Mouse (Mus musculus) cortical plate, adult 2 months (tissue): ENCODE data around the gene 1110032A03Rik. TPM values are rescaled to one million over a fixed set of nuclear protein-coding genes. Genes with fewer than 3 reads are reported as not detected.

Experiments
- H3K27ac ChIP-seq: fragments of 200-500 bp; 2 replicates; pipeline ENCODE4 v1.5.1; 2012; ENCODE audit warnings: low read length, control low read depth, inconsistent platforms; ENCODE audit not compliant: insufficient read depth
- H3K4me1 ChIP-seq: fragments of 200-500 bp; 2 replicates; pipeline ENCODE4 v1.6.1; 2011; ENCODE audit warnings: low read length; ENCODE audit not compliant: control insufficient read depth, insufficient read depth
- H3K4me3 ChIP-seq: fragments of 200-500 bp; 2 replicates; pipeline ENCODE4 v1.5.1; 2011; ENCODE audit warnings: mild to moderate bottlenecking, low read length, control low read depth; ENCODE audit not compliant: insufficient read depth
- CTCF ChIP-seq: fragments of 200-500 bp; IDR thresholded peaks from 2 replicates; pipeline ENCODE4 v1.5.1; 2011; ENCODE audit warnings: mild to moderate bottlenecking, control low read depth, low read length; ENCODE audit not compliant: insufficient read depth; ENCODE audit errors: extremely low read depth
- POLR2A ChIP-seq: fragments of 200-500 bp; IDR thresholded peaks from 2 replicates; pipeline ENCODE4 v1.6.1; 2011; ENCODE audit warnings: mild to moderate bottlenecking, low read length, control low read depth; ENCODE audit not compliant: insufficient read depth; ENCODE audit errors: extremely low read depth
- polyA plus RNA-seq: library from polyadenylated mRNA; depleted of rRNA; stranded (reverse); fragments of >200 nt; gene quantifications from 2 replicates; pipeline ENCODE4 v1.2.3, GENCODE M21; 2012

The 1110032A03Rik gene
- polyA plus RNA-seq, 1 experiment: 102 TPM

DNA sequence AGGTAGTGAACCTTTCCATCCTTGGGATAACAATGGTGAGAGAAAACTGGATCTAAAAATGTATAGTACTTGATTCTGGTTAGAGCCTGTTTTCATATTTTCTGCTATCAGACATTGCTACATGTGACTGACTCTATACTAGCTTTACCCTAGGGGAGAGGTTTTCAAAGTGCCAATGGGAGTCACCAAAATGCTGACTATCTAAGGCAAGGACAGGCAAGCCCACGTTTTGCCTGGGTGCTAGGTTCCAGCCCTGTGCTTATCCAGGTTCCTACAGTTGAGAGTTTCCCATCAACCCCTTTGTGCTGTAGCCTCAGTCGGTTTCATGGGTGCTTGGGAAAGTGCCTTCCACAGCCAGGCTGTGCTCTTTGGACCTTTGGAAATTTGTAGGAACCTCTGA is 36.4 kb upstream of the 1110032A03Rik start:
- no peak for TF ChIP-seq POLR2A
- no peak for TF ChIP-seq CTCF
- H3K4me1 ChIP-seq: no peaks in the 10 kb centered on the region
- no peak overlapping the region for H3K4me3 ChIP-seq
- H3K27ac ChIP-seq: no peak overlapping the region

DNA sequence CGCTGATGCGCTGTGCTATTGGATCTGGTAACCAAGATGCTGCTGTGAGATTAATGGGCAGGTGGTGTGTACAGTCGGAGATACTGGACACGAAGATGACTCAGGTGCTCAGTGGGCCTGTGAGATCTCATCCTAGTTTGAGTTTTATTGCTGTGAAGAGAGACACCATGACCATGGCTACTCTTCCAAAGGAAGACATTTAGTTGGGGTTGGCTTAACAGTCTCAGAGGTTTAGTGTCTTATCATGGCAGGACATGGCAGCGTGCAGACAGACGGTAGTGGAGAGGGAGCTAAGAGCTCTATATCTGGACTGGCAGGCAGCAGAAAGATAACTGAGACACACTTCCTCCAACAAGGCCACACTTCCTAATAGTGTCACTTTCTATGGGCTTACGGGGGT is 35.9 kb upstream of the 1110032A03Rik start:
- H3K4me1 ChIP-seq: no peaks in the 10 kb centered on the region
- TF ChIP-seq POLR2A (no peak), CTCF (no peak)
- H3K27ac ChIP-seq: no peak overlapping the region
- H3K4me3 ChIP-seq: no peak overlapping the region

DNA sequence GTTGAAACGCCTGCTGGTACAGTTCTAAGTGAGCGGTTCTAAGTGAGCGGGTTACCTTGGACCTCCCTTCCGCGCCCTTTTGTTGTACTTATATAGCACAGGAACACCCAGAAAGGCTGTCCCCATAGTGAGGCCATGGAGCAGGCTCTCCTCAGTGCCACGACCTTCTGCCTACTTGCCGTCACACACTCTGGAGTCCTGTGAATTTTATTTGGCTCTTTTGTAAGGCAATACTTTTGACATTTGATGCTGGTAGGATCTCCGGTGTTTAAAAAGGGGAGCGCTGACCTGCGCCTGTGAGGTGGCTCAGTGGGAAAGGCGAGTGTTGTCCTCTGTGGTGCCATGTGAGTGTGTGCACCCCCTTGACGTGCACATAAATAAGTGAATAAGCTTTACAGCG is 33.8 kb upstream of the 1110032A03Rik start:
- H3K27ac ChIP-seq: no peak overlapping the region
- H3K4me1 ChIP-seq: no peaks in the 10 kb centered on the region
- TF ChIP-seq POLR2A: no peak
- no peak overlapping the region for H3K4me3 ChIP-seq

DNA sequence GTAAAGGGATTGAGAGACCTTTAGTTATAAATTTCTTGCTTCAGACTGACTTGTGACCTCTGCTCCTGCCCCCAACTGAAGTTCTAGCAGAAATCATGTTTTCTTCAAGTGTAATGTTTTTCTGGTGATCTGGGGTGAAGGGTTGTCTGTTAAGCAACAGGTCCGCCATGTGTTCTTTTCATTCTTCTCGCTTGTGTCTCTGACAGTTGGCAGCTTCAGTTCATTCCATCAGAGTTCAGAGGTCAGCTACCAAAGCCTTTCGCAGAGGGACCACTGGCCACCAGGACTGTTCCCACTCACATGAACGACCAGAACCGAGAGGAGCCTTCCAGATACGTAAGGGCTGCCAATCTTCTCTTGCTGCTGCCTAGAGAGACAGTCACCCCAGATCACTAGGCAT is 33.2 kb upstream of the 1110032A03Rik start:
- Histone ChIP-seq H3K4me3 (no peak overlapping the region), H3K27ac (no peak overlapping the region), H3K4me1 (no peaks in the 10 kb centered on the region)
- TF ChIP-seq CTCF (no peak), POLR2A (no peak)

DNA sequence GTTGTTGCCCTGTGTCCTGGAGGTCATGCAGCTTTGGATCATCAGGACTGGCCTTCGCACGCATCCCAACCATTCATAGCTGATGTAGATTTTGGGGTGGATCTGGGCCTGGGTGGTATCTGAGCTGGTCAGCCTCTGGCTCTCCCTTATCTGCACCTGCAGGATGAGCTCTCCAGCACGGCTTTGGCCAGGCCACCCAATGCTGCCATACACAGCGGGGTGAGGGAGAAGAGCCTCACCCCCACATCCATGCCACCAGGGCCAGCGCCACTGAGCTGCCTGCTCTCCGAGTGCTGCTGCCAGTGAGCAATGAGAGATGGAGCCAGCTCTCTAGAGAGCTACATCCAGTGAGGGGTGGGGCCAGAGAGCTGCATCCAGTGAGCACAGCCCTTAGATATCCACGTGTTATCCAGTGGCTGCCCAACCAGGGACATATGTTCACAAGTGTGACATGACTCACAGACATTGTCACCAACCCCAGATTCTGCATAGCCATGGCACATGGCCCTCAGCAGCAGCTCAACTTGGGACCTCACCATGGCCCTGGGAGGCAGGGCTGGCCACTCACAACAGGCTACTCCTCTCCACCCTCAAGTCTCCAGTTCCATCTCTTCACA is 27.8 kb upstream of the 1110032A03Rik start:
- no peak overlapping the region for H3K27ac ChIP-seq
- no peak for TF ChIP-seq CTCF
- TF ChIP-seq POLR2A: no peak
- H3K4me3 ChIP-seq: no peak overlapping the region
- H3K4me1 ChIP-seq: no peaks in the 10 kb centered on the region

DNA sequence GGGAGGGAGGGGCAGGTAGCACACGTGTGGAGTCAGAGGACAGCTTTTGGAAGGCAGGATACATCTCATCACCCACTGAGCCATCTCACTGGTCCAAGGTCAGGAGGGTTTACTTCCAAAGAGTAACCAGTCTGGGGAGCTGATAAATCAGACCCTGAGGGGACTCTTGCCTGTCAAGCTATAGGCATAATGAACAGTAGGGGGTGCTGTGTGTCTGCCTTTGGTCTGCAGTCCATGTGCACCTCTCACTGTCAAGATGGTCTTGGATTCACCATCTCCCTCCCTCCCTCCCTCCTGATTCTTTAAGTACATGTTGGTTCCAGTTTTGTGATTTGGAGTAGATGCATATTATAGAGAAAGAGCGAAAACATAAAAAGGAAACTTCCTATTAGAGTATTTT is 25.7 kb upstream of the 1110032A03Rik start:
- H3K4me3 ChIP-seq: no peak overlapping the region
- TF ChIP-seq POLR2A (no peak), CTCF (peak; percentile 79)
- no peak overlapping the region for H3K27ac ChIP-seq
- no peaks in the 10 kb centered on the region for H3K4me1 ChIP-seq

DNA sequence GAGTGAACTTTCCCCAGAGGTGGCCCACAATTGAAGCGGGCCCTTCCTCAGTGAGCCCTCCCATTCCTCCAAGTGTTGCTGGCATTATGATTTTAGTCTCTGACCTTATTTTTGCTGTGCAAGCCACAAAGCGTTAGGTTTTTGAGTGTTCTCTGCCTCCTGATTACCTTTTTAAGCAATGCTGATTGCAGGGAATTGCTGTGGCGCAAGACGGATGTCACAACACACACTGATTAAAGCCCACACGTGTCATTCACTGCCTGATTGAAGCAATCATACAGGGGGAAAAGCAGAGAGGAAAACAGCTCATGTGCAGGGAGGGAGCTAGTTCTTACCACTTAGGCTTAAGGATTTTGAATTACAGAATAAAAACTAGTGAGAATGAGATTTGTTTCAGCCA is 23.0 kb upstream of the 1110032A03Rik start:
- Histone ChIP-seq H3K4me3 (no peak overlapping the region), H3K27ac (no peak overlapping the region), H3K4me1 (no peaks in the 10 kb centered on the region)
- no peak for TF ChIP-seq CTCF
- TF ChIP-seq POLR2A: no peak

DNA sequence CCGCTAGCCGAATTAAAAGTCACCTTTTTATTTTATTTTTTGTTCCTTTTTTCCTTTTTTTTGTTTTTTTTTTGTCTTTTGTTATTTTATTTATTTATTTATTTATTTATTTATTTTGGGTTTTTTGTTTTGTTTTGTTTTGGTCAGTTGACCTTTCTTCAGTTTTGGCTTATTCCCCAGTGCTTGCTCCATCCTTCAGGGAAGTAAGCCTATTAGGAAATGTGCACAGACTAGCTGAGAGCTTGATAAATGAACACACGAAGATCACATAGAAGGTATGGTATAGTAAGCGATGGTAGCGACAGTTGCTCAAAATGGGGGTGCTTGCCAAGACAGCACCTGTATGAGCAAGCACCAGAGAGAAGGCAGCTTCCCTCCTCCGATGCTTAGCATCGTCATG is 22.3 kb upstream of the 1110032A03Rik start:
- no peak overlapping the region for H3K4me3 ChIP-seq
- no peaks in the 10 kb centered on the region for H3K4me1 ChIP-seq
- no peak overlapping the region for H3K27ac ChIP-seq
- no peak for TF ChIP-seq POLR2A
- TF ChIP-seq CTCF: no peak

DNA sequence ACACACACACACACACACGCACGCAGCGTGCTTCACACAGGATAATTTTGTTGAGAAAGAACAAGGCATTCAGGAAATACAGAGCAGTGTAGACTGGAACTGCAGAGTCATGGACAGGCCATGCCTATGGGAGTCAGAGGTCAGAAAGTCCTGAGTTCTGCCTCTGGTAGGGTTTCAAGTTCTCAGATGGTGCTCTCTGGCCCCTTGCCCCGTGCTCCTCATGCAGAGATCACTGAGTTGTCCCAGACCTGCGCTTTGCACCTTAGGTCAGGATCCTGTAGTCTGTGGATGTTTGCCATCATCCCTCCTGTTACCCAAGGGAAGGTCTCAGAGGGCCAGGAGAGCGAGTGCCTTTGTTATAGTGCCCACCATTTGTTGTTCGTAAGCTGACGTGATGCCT is 21.5 kb upstream of the 1110032A03Rik start:
- no peak overlapping the region for H3K4me3 ChIP-seq
- H3K4me1 ChIP-seq: no peaks in the 10 kb centered on the region
- TF ChIP-seq POLR2A (no peak), CTCF (no peak)
- no peak overlapping the region for H3K27ac ChIP-seq

DNA sequence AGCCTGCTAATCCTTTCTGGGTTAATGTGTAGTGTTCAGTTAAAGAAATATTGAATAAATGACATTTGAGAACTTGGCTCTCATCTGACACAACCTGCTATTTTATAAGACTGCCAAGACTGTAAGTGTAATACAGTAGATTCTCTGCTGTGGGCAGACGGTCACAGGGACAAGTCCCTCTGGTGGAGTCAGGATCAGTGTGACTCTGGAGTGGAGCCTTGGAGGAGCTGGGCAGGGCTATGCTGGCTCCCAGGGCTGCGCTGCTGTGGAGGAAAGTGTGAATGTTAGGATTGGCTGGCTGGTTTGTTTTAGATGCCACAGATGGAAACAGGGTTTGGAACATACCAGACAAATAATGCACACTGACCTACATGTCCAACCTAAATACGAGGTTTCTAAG is 19.9 kb upstream of the 1110032A03Rik start:
- TF ChIP-seq POLR2A (no peak), CTCF (no peak)
- Histone ChIP-seq H3K4me3 (no peak overlapping the region), H3K4me1 (no peaks in the 10 kb centered on the region), H3K27ac (no peak overlapping the region)
